Mouse (Mus musculus): ENCODE data around the gene Ate1. TPM values are rescaled to one million over a fixed set of nuclear protein-coding genes. Genes with fewer than 3 reads are reported as not detected.
"Not testable (repeated sequence)": the region's sequence is repeated elsewhere in the genome, so short reads cannot be mapped to it uniquely, and the experiment has no call there.

Ate1 gene
- total RNA-seq, 1 experiment = 25.7 TPM

GRCm38 (mm10) chr7:130503006-130503405 lies 17.2 kb downstream of the Ate1 start:
- Histone ChIP-seq H3K36me3 (ENCODE audit: control insufficient read depth, insufficient read depth, low read length, poor library complexity, severe bottlenecking) (peaks cover 13% of the 10 kb centered on the region), H3K27ac (ENCODE audit: insufficient read depth, low read depth, low read length, poor library complexity, severe bottlenecking) (no peak overlapping the region), H3K4me1 (ENCODE audit: control insufficient read depth in 2 of 2, insufficient read depth in 2 of 2, low read length in 2 of 2, poor library complexity in 1 of 2) (no peaks in the 10 kb centered on the region), H3K9ac (ENCODE audit: insufficient read depth, low read depth, low read length, poor library complexity, severe bottlenecking) (no peak overlapping the region), H3K4me3 (ENCODE audit: insufficient read depth in 1 of 2, low read depth in 1 of 2, low read length in 2 of 2, poor library complexity in 1 of 2, severe bottlenecking in 1 of 2) (no peak overlapping the region), H3K9me3 (ENCODE audit: control insufficient read depth, insufficient read depth, low read depth, low read length) (no peaks in the 10 kb centered on the region)
- no peak for DNase-seq (ENCODE audit: low read depth, low spot score)
- in situ Hi-C loops (cut with MboI; ENCODE audit: low sequenced_read_pairs in 2 of 2, unreplicated experiment in 2 of 2) = no loop called here
- TF ChIP-seq MAFK (IDR thresholded peaks at IDR 0.05; ENCODE audit: insufficient read depth, low read depth, low read length) (no peak), HCFC1 (IDR thresholded peaks at IDR 0.05; ENCODE audit: borderline replicate concordance, insufficient read depth, low read length) (no peak), CHD2 (IDR thresholded peaks at IDR 0.05; ENCODE audit: low read depth, low read length) (no peak), ZNF384 (IDR thresholded peaks at IDR 0.05; ENCODE audit: low read depth, low read length) (no peak), ZC3H11A (IDR thresholded peaks at IDR 0.05; ENCODE audit: borderline replicate concordance, low read depth, low read length) (no peak)

GRCm38 (mm10) chr7:130501499-130501898 lies 18.7 kb downstream of the Ate1 start:
- Histone ChIP-seq H3K4me1 (ENCODE audit: control insufficient read depth in 2 of 2, insufficient read depth in 2 of 2, low read length in 2 of 2, poor library complexity in 1 of 2) (no peaks in the 10 kb centered on the region), H3K27ac (ENCODE audit: insufficient read depth, low read depth, low read length, poor library complexity, severe bottlenecking) (no peak overlapping the region), H3K9me3 (ENCODE audit: control insufficient read depth, insufficient read depth, low read depth, low read length) (no peaks in the 10 kb centered on the region), H3K9ac (ENCODE audit: insufficient read depth, low read depth, low read length, poor library complexity, severe bottlenecking) (no peak overlapping the region), H3K36me3 (ENCODE audit: control insufficient read depth, insufficient read depth, low read length, poor library complexity, severe bottlenecking) (peaks cover 8% of the 10 kb centered on the region), H3K4me3 (ENCODE audit: insufficient read depth in 1 of 2, low read depth in 1 of 2, low read length in 2 of 2, poor library complexity in 1 of 2, severe bottlenecking in 1 of 2) (no peak overlapping the region)
- in situ Hi-C loops (cut with MboI; ENCODE audit: low sequenced_read_pairs in 2 of 2, unreplicated experiment in 2 of 2) = no loop called here
- DNase-seq (ENCODE audit: low read depth, low spot score) = no peak
- TF ChIP-seq ZC3H11A (IDR thresholded peaks at IDR 0.05; ENCODE audit: borderline replicate concordance, low read depth, low read length) (no peak), ZNF384 (IDR thresholded peaks at IDR 0.05; ENCODE audit: low read depth, low read length) (no peak), CHD2 (IDR thresholded peaks at IDR 0.05; ENCODE audit: low read depth, low read length) (no peak), MAFK (IDR thresholded peaks at IDR 0.05; ENCODE audit: insufficient read depth, low read depth, low read length) (no peak), HCFC1 (IDR thresholded peaks at IDR 0.05; ENCODE audit: borderline replicate concordance, insufficient read depth, low read length) (no peak)

DNA sequence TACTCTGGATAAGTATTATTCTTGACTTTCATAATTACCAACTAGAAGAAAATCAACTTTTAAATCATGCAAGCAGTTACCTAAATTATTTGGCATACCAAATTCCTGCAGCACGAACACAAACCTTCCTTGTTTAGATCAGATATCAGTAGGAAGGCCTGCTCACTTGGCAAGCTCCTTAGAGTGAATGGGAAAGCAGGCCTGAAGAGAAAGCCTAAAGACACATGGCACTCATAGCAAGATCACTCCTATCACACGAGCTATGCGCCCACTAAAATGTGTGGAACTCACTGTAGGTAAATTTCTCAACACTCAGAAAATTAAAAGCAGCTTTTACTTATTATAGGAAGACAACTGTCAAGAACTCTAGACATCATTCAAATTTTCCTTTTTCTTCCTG lies 26.8 kb downstream of the Ate1 start:
- in situ Hi-C loops (cut with MboI; ENCODE audit: low sequenced_read_pairs in 2 of 2, unreplicated experiment in 2 of 2) = no loop called here
- Histone ChIP-seq H3K36me3 (ENCODE audit: control insufficient read depth, insufficient read depth, low read length, poor library complexity, severe bottlenecking) (no peaks in the 10 kb centered on the region), H3K9ac (ENCODE audit: insufficient read depth, low read depth, low read length, poor library complexity, severe bottlenecking) (no peak overlapping the region), H3K9me3 (ENCODE audit: control insufficient read depth, insufficient read depth, low read depth, low read length) (no peaks in the 10 kb centered on the region), H3K4me1 (ENCODE audit: control insufficient read depth in 2 of 2, insufficient read depth in 2 of 2, low read length in 2 of 2, poor library complexity in 1 of 2) (no peaks in the 10 kb centered on the region), H3K27ac (ENCODE audit: insufficient read depth, low read depth, low read length, poor library complexity, severe bottlenecking) (no peak overlapping the region), H3K4me3 (ENCODE audit: insufficient read depth in 1 of 2, low read depth in 1 of 2, low read length in 2 of 2, poor library complexity in 1 of 2, severe bottlenecking in 1 of 2) (no peak overlapping the region)
- no peak for TF ChIP-seq CHD2 (IDR thresholded peaks at IDR 0.05; ENCODE audit: low read depth, low read length)
- TF ChIP-seq ZC3H11A (IDR thresholded peaks at IDR 0.05; ENCODE audit: borderline replicate concordance, low read depth, low read length) = no peak
- no peak for TF ChIP-seq ZNF384 (IDR thresholded peaks at IDR 0.05; ENCODE audit: low read depth, low read length)
- TF ChIP-seq MAFK (IDR thresholded peaks at IDR 0.05; ENCODE audit: insufficient read depth, low read depth, low read length) = no peak
- no peak for TF ChIP-seq HCFC1 (IDR thresholded peaks at IDR 0.05; ENCODE audit: borderline replicate concordance, insufficient read depth, low read length)
- no peak for DNase-seq (ENCODE audit: low read depth, low spot score)

DNA sequence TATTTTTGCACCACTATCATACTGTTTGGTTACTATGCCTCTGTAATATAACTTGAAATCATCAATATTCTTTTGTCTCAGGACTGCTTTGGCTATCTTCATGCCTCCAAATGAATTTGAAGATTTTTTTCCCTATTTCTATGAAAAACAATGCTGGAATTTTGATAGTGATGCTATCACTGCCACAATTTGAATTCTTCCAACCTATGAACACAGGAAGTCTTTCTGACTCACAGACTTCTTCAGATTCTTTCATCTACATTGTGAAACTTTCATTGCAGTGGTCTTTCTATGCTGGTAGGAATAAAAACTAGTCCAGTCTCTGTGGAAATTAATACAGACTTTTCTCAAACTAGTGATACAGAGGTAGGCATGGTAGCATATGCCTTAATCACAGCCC lies 28.1 kb downstream of the Ate1 start:
- TF ChIP-seq CHD2 (IDR thresholded peaks at IDR 0.05; ENCODE audit: low read depth, low read length) (no peak), MAFK (IDR thresholded peaks at IDR 0.05; ENCODE audit: insufficient read depth, low read depth, low read length) (no peak), ZNF384 (IDR thresholded peaks at IDR 0.05; ENCODE audit: low read depth, low read length) (no peak), ZC3H11A (IDR thresholded peaks at IDR 0.05; ENCODE audit: borderline replicate concordance, low read depth, low read length) (no peak), HCFC1 (IDR thresholded peaks at IDR 0.05; ENCODE audit: borderline replicate concordance, insufficient read depth, low read length) (no peak)
- Histone ChIP-seq H3K9me3 (ENCODE audit: control insufficient read depth, insufficient read depth, low read depth, low read length) (no peaks in the 10 kb centered on the region), H3K27ac (ENCODE audit: insufficient read depth, low read depth, low read length, poor library complexity, severe bottlenecking) (no peak overlapping the region), H3K4me1 (ENCODE audit: control insufficient read depth in 2 of 2, insufficient read depth in 2 of 2, low read length in 2 of 2, poor library complexity in 1 of 2) (no peaks in the 10 kb centered on the region), H3K36me3 (ENCODE audit: control insufficient read depth, insufficient read depth, low read length, poor library complexity, severe bottlenecking) (no peaks in the 10 kb centered on the region), H3K9ac (ENCODE audit: insufficient read depth, low read depth, low read length, poor library complexity, severe bottlenecking) (no peak overlapping the region), H3K4me3 (ENCODE audit: insufficient read depth in 1 of 2, low read depth in 1 of 2, low read length in 2 of 2, poor library complexity in 1 of 2, severe bottlenecking in 1 of 2) (no peak overlapping the region)
- no peak for DNase-seq (ENCODE audit: low read depth, low spot score)
- in situ Hi-C loops (cut with MboI; ENCODE audit: low sequenced_read_pairs in 2 of 2, unreplicated experiment in 2 of 2) = no loop called here

GRCm38 (mm10) chr7:130479003-130479402 lies 41.2 kb downstream of the Ate1 start:
- peak; percentile 7 for DNase-seq (ENCODE audit: low read depth, low spot score)
- H3K9ac ChIP-seq (ENCODE audit: insufficient read depth, low read depth, low read length, poor library complexity, severe bottlenecking); in situ Hi-C loops (cut with MboI; ENCODE audit: low sequenced_read_pairs in 2 of 2, unreplicated experiment in 2 of 2); H3K36me3 ChIP-seq (ENCODE audit: control insufficient read depth, insufficient read depth, low read length, poor library complexity, severe bottlenecking); H3K4me1 ChIP-seq (ENCODE audit: control insufficient read depth in 2 of 2, insufficient read depth in 2 of 2, low read length in 2 of 2, poor library complexity in 1 of 2); H3K4me3 ChIP-seq (ENCODE audit: insufficient read depth in 1 of 2, low read depth in 1 of 2, low read length in 2 of 2, poor library complexity in 1 of 2, severe bottlenecking in 1 of 2); H3K9me3 ChIP-seq (ENCODE audit: control insufficient read depth, insufficient read depth, low read depth, low read length); H3K27ac ChIP-seq (ENCODE audit: insufficient read depth, low read depth, low read length, poor library complexity, severe bottlenecking): not testable (repeated sequence)

Measured in ES-E14 (cell line).